Mouse (Mus musculus) CH12.LX (cell line): ENCODE data around the gene Tbca. TPM values are rescaled to one million over a fixed set of nuclear protein-coding genes. Genes with fewer than 3 reads are reported as not detected.

Experiments
- DNase-seq: peaks from one replicate; pipeline ENCODE4 v3.0.0-alpha.2; 2013; ENCODE audit errors: extremely low read depth
- H3K27ac ChIP-seq: 2 replicates; pipeline ENCODE4 v1.5.1; 2012; ENCODE audit warnings: low read depth, mild to moderate bottlenecking, control low read depth, moderate library complexity; ENCODE audit not compliant: insufficient read depth
- H3K27me3 ChIP-seq: replicated peaks from 2 replicates; pipeline ENCODE3; 2012; ENCODE audit warnings: inconsistent platforms
- H3K36me3 ChIP-seq, 2 experiments: replicated peaks in 1 of 2; 2 replicates each; pipeline versions ENCODE3 to v1.6.1; 2012; ENCODE audit warnings: inconsistent platforms in 1 of 2, low read length in 1 of 2, mild to moderate bottlenecking in 1 of 2, mixed read lengths in 1 of 2, moderate library complexity in 1 of 2; ENCODE audit not compliant: control insufficient read depth in 1 of 2, insufficient read depth in 1 of 2
- H3K4me1 ChIP-seq, 2 experiments: 2 replicates each; pipeline ENCODE4 v1.6.1; 2012; ENCODE audit warnings: inconsistent platforms in 1 of 2, moderate library complexity in 1 of 2; ENCODE audit not compliant: insufficient read depth in 2 of 2, control insufficient read depth in 1 of 2
- H3K4me2 ChIP-seq: 2 replicates; pipeline ENCODE4 v1.6.1; 2012; ENCODE audit warnings: low read depth, mild to moderate bottlenecking, control low read depth; ENCODE audit not compliant: poor library complexity, insufficient read depth, severe bottlenecking
- H3K4me3 ChIP-seq, 3 experiments: fragments of 150-350 bp in 1 of 3; sonication (generic) in 1 of 3; replicated peaks in 1 of 3; 2 replicates each; pipeline versions ENCODE3 to v1.5.1; 2011 to 2012; ENCODE audit warnings: low read depth in 2 of 3, low read length in 2 of 3, mild to moderate bottlenecking in 2 of 3, moderate library complexity in 2 of 3, control low read depth in 1 of 3, improper control_type of control experiment in 1 of 3, inconsistent platforms in 1 of 3, mixed read lengths in 1 of 3; ENCODE audit not compliant: poor library complexity in 1 of 3
- H3K79me2 ChIP-seq: replicated peaks from 2 replicates; pipeline ENCODE4 v1.6.1; 2012; ENCODE audit warnings: mild to moderate bottlenecking, moderate library complexity; ENCODE audit not compliant: control insufficient read depth, poor library complexity, insufficient read depth, severe bottlenecking; ENCODE audit errors: extremely low read depth
- H3K9ac ChIP-seq: 2 replicates; pipeline ENCODE4 v1.6.1; 2012; ENCODE audit warnings: low read depth, mild to moderate bottlenecking, control low read depth, moderate library complexity; ENCODE audit not compliant: insufficient read depth
- H3K9me3 ChIP-seq: replicated peaks from 2 replicates; pipeline ENCODE3; 2012; ENCODE audit warnings: low read length, inconsistent platforms, mixed read lengths
- BHLHE40 ChIP-seq: IDR thresholded peaks from 2 replicates; pipeline ENCODE4 v1.6.1; 2011; ENCODE audit warnings: mild to moderate bottlenecking, low read depth, low read length, improper control_type of control experiment
- CHD1 ChIP-seq: IDR thresholded peaks from 2 replicates; pipeline ENCODE4 v1.6.1; 2012; ENCODE audit warnings: low read depth, low read length, improper control_type of control experiment, inconsistent platforms
- CHD2 ChIP-seq: IDR thresholded peaks from 2 replicates; pipeline ENCODE4 v1.6.1; 2011; ENCODE audit warnings: low read length, improper control_type of control experiment
- CTCF ChIP-seq, 2 experiments: IDR thresholded peaks in 1 of 2; conservative IDR thresholded peaks in 1 of 2; 2 replicates each; pipeline ENCODE4 v1.5.1; 2011 to 2012; ENCODE audit warnings: low read depth in 2 of 2, low read length in 2 of 2, improper control_type of control experiment in 1 of 2, inconsistent platforms in 1 of 2, mild to moderate bottlenecking in 1 of 2, moderate library complexity in 1 of 2
- E2F4 ChIP-seq: IDR thresholded peaks from 2 replicates; pipeline ENCODE4 v1.6.1; 2011; ENCODE audit warnings: low read depth, low read length, improper control_type of control experiment; ENCODE audit not compliant: insufficient replicate concordance
- ELF1 ChIP-seq: IDR thresholded peaks from 2 replicates; pipeline ENCODE4 v1.6.1; 2014; ENCODE audit warnings: low read depth, mild to moderate bottlenecking, inconsistent platforms, low read length, improper control_type of control experiment
- EP300 ChIP-seq: IDR thresholded peaks from 2 replicates; pipeline ENCODE4 v1.6.1; 2011; ENCODE audit warnings: low read length, improper control_type of control experiment
- ETS1 ChIP-seq: conservative IDR thresholded peaks from 2 replicates; pipeline ENCODE4 v1.6.1; 2012; ENCODE audit warnings: low read depth, mild to moderate bottlenecking, inconsistent platforms, low read length, improper control_type of control experiment, moderate library complexity
- GABPA ChIP-seq: IDR thresholded peaks from 2 replicates; pipeline ENCODE4 v1.6.1; 2012; ENCODE audit warnings: low read depth, low read length, improper control_type of control experiment, inconsistent platforms; ENCODE audit not compliant: insufficient replicate concordance
- HCFC1 ChIP-seq: IDR thresholded peaks from 2 replicates; pipeline ENCODE4 v1.6.1; 2012; ENCODE audit warnings: low read depth, mild to moderate bottlenecking, inconsistent platforms, low read length, improper control_type of control experiment
- IRF4 ChIP-seq: IDR thresholded peaks from 2 replicates; pipeline ENCODE4 v1.6.1; 2014; ENCODE audit warnings: low read depth, mild to moderate bottlenecking, inconsistent platforms, low read length, improper control_type of control experiment
- JUN ChIP-seq: IDR thresholded peaks from 2 replicates; pipeline ENCODE4 v1.6.1; 2011; ENCODE audit warnings: low read depth, mild to moderate bottlenecking, low read length, improper control_type of control experiment, moderate library complexity; ENCODE audit not compliant: insufficient read depth
- JUND ChIP-seq: conservative IDR thresholded peaks from 2 replicates; pipeline ENCODE4 v1.6.1; 2011; ENCODE audit warnings: low read depth, low read length, improper control_type of control experiment
- MAFK ChIP-seq: IDR thresholded peaks from 2 replicates; pipeline ENCODE4 v1.6.1; 2011; ENCODE audit warnings: low read length, improper control_type of control experiment; ENCODE audit not compliant: insufficient replicate concordance
- MAZ ChIP-seq: IDR thresholded peaks from 2 replicates; pipeline ENCODE4 v1.6.1; 2012; ENCODE audit warnings: low read depth, mild to moderate bottlenecking, inconsistent platforms, low read length, improper control_type of control experiment, moderate library complexity
- MEF2A ChIP-seq: IDR thresholded peaks from 2 replicates; pipeline ENCODE4 v1.6.1; 2014; ENCODE audit warnings: low read depth, mild to moderate bottlenecking, inconsistent platforms, low read length, improper control_type of control experiment, borderline replicate concordance
- MYC ChIP-seq: IDR thresholded peaks from 2 replicates; pipeline ENCODE4 v1.6.1; 2011; ENCODE audit warnings: low read depth, mild to moderate bottlenecking, improper control_type of control experiment, low read length
- PAX5 ChIP-seq: IDR thresholded peaks from 2 replicates; pipeline ENCODE4 v1.6.1; 2012; ENCODE audit warnings: low read length, inconsistent platforms, mixed read lengths
- POLR2AphosphoS2 ChIP-seq: IDR thresholded peaks from 2 replicates; pipeline ENCODE4 v1.6.1; 2011; ENCODE audit warnings: low read depth, low read length, improper control_type of control experiment
- RAD21 ChIP-seq: IDR thresholded peaks from 2 replicates; pipeline ENCODE4 v1.6.1; 2011; ENCODE audit warnings: low read depth, mild to moderate bottlenecking, low read length, improper control_type of control experiment, moderate library complexity
- RCOR1 ChIP-seq: conservative IDR thresholded peaks from 2 replicates; pipeline ENCODE4 v1.6.1; 2012; ENCODE audit warnings: low read depth, mild to moderate bottlenecking, inconsistent platforms, low read length, improper control_type of control experiment
- SIN3A ChIP-seq: IDR thresholded peaks from 2 replicates; pipeline ENCODE4 v1.6.1; 2012; ENCODE audit warnings: low read length, improper control_type of control experiment, inconsistent platforms
- SMC3 ChIP-seq: IDR thresholded peaks from 2 replicates; pipeline ENCODE4 v1.6.1; 2011; ENCODE audit warnings: low read depth, low read length, improper control_type of control experiment
- TBP ChIP-seq: conservative IDR thresholded peaks from 2 replicates; pipeline ENCODE4 v1.6.1; 2011; ENCODE audit warnings: low read depth, low read length, improper control_type of control experiment
- ZC3H11A ChIP-seq: IDR thresholded peaks from 2 replicates; pipeline ENCODE4 v1.6.1; 2012; ENCODE audit warnings: low read depth, mild to moderate bottlenecking, inconsistent platforms, low read length, improper control_type of control experiment
- ZKSCAN1 ChIP-seq: IDR thresholded peaks from 2 replicates; pipeline ENCODE4 v1.6.1; 2012; ENCODE audit warnings: low read depth, inconsistent platforms, low read length, improper control_type of control experiment, borderline replicate concordance
- ZMIZ1 ChIP-seq: IDR thresholded peaks from 2 replicates; pipeline ENCODE4 v1.6.1; 2012; ENCODE audit warnings: low read depth, mild to moderate bottlenecking, inconsistent platforms, low read length, improper control_type of control experiment
- ZNF384 ChIP-seq: IDR thresholded peaks from 2 replicates; pipeline ENCODE4 v1.6.1; 2012; ENCODE audit warnings: low read depth, low read length, improper control_type of control experiment, inconsistent platforms
- dilution Hi-C: fragments of 300-500 bp; cut with MboI; formaldehyde crosslinking; loops from 2 replicates; pipeline ENCODE4 v1.14.3; 2020; ENCODE audit warnings: low sequenced_read_pairs; ENCODE audit not compliant: extremely low pct_unique_long_range_greater_than_20kb, extremely low pct_ligation_motif_present
- in situ Hi-C: fragments of 300-500 bp; cut with MboI; formaldehyde crosslinking; loops from 3 replicates; pipeline ENCODE4 v1.14.3; 2019; ENCODE audit warnings: low sequenced_read_pairs, low pct_ligation_motif_present, low pct_unique_long_range_greater_than_20kb, mixed read lengths
- polyA plus RNA-seq: library from polyadenylated mRNA; unstranded; fragments of >175 nt; gene quantifications from 2 replicates; pipeline ENCODE4 v1.2.1, GENCODE M21; 2012; ENCODE audit warnings: low read depth; ENCODE audit not compliant: insufficient read length
- total RNA-seq, 2 experiments: library from RNA; depleted of rRNA; stranded (reverse); fragments of 300-350 nt in 1 of 2; fragments of >200 nt in 1 of 2; gene quantifications; 2 replicates each; pipeline ENCODE4 v1.2.3; 2012 to 2014

Gene Tbca
- total and polyA plus RNA-seq, 3 experiments: 141 to 552 (median 196) TPM

DNA sequence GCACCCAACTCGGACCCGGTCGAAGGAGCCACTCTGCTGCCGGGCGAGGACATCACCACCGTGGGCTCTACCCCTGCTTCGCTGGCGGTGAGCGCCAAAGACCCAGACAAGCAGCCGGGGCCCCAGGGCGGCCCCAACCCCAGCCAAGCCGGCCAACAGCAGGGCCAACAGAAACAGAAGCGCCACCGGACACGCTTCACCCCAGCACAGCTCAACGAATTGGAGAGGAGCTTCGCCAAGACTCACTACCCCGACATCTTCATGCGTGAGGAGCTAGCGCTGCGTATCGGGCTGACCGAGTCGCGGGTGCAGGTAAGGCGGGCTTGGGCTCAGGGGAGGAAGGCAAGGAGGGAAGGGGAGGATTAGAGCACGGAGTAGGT is 88.5 kb downstream of the Tbca start:
- Histone ChIP-seq H3K27me3 (no peaks in the 10 kb centered on the region), H3K9me3 (peaks cover 16% of the 10 kb centered on the region), H3K79me2 (no peaks in the 10 kb centered on the region), H3K4me3 (no peak overlapping the region), H3K4me1 (no peaks in the 10 kb centered on the region), H3K9ac (no peak overlapping the region), H3K4me2 (no peak overlapping the region), H3K27ac (no peak overlapping the region), H3K36me3 (no peaks in the 10 kb centered on the region)
- DNase-seq: no peak
- in situ Hi-C loops: no loop called here
- TF ChIP-seq SMC3 (no peak), MAFK (no peak), CTCF (conservative IDR thresholded peaks at IDR 0.05 in 1 of 2, IDR thresholded peaks at IDR 0.05 in 1 of 2; ENCODE audit: low read depth in 2 of 2, low read length in 2 of 2) (no peak), SIN3A (no peak)
- dilution Hi-C loops: no loop called here

DNA sequence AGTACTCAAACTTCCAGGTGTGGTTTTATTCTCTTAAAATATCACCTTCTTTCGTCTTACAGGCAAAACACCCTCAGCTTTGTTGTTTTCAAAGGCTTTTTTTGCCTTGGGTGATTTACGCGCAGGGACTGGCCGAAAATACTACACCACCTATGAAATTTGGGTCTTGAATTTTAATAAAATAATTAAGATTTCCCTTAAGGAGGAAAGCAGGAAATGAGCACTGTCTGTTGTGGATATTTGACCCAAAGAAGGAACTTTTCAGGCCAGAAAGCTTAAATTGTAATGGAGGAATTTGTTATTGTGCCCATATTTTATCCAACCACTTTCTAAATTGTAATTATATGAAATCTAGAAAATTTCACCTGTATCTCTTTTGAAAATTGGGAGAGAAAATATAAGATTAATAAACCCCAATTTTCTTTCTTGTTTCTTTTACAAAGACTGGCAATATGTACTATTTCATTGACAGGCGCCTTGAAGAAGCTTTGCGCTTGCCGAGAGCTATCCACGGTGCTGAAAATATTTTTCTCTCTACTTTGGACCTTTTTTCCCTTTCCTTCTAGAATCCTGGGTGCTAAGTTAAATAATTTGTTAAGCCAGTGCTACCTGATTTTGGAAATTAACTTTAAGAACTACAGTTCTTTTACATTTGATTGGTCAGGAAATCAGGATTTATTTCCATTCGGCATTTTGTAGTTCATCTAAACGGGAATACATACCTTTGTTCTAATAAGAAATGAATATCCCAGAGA is 89.5 kb downstream of the Tbca start:
- in situ Hi-C loops (no loop called here), dilution Hi-C loops (no loop called here)
- DNase-seq: no peak

DNA sequence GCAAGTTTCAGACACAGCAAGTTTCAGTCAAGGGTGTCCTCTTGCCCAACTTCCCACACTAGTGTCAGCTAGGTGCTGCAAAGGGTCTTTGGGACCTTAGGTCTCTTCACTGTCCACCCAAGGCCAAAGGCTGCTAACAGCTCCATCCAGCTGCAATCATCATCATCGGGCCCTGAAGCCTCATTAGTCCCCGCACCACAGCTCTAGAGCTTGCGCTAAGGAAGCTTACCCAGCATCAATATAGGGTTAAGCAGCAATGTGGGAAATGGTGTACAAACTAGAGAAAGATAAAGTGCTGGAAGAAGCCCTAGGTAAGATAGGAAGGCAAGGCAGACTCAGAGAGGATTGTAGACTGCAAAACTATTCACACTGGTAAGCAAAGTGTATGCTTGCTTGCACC is 92.5 kb downstream of the Tbca start:
- dilution Hi-C loops: no loop called here
- Histone ChIP-seq H3K27me3 (no peaks in the 10 kb centered on the region), H3K4me1 (no peaks in the 10 kb centered on the region), H3K9ac (no peak overlapping the region), H3K4me3 (no peak overlapping the region), H3K79me2 (no peaks in the 10 kb centered on the region), H3K9me3 (peaks cover 20% of the 10 kb centered on the region), H3K4me2 (no peak overlapping the region), H3K27ac (no peak overlapping the region), H3K36me3 (no peaks in the 10 kb centered on the region)
- in situ Hi-C loops: no loop called here
- no peak for DNase-seq
- TF ChIP-seq MEF2A: no peak
- TF ChIP-seq POLR2AphosphoS2: no peak
- no peak for TF ChIP-seq E2F4
- no peak for TF ChIP-seq CHD1
- TF ChIP-seq JUN: no peak
- TF ChIP-seq IRF4: no peak
- no peak for TF ChIP-seq RAD21
- TF ChIP-seq ZMIZ1: no peak
- no peak for TF ChIP-seq JUND
- TF ChIP-seq GABPA: no peak
- no peak for TF ChIP-seq SMC3
- no peak for TF ChIP-seq ELF1
- TF ChIP-seq MAZ: no peak
- TF ChIP-seq ZNF384: no peak
- TF ChIP-seq ZC3H11A: no peak
- no peak for TF ChIP-seq TBP
- TF ChIP-seq, all 38 proteins: peak for 0

More for the DNA sequence above, 89.5 kb downstream of the Tbca start:
- TF ChIP-seq MYC (no peak), MAFK (no peak), CHD2 (no peak), ZKSCAN1 (no peak), PAX5 (no peak), ZC3H11A (no peak), GABPA (no peak), SMC3 (no peak), BHLHE40 (no peak), HCFC1 (no peak), ETS1 (no peak), ZMIZ1 (no peak), SIN3A (no peak), POLR2AphosphoS2 (no peak), EP300 (no peak), RCOR1 (no peak)
- Histone ChIP-seq H3K4me3 (no peak overlapping the region), H3K4me1 (no peaks in the 10 kb centered on the region), H3K36me3 (no peaks in the 10 kb centered on the region), H3K27ac (no peak overlapping the region), H3K27me3 (no peaks in the 10 kb centered on the region), H3K4me2 (no peak overlapping the region), H3K9ac (no peak overlapping the region), H3K9me3 (peaks cover 21% of the 10 kb centered on the region), H3K79me2 (no peaks in the 10 kb centered on the region)
